Mouse (Mus musculus) left cerebral cortex, postnatal 14 days (tissue): Measurements from ENCODE around the gene Parvb. TPM values are rescaled to one million over a fixed set of nuclear protein-coding genes. Genes with fewer than 3 reads are reported as not detected.
A peak's percentile ranks its signal among the peaks of the same experiment; 100 is the strongest.

ENCODE experiments used
- DNase-seq, 2 experiments: peaks; one replicate each; pipeline ENCODE4 v3.0.0; 2021 to 2022; ENCODE audit warnings: low spot score in 2 of 2, mixed read lengths in 1 of 2
- intact Hi-C: fragments of 180-260 bp; cut with DNase I; formaldehyde crosslinking; loops from one replicate; pipeline ENCODE4 v1.15.1; 2025
- total RNA-seq, 2 experiments: library from RNA; stranded (reverse); gene quantifications; 2 replicates each; pipeline ENCODE4 v1.2.3; 2021

The Parvb gene
- total RNA-seq, 2 experiments from 2014 or later, result 28.4 to 28.7 TPM

GRCm38 (mm10) chr15:84311295-84312085 lies 79.6 kb downstream of the Parvb start:
- intact Hi-C loops, result no loop called here
- no peak for DNase-seq

- DNase-seq, result no peak
- intact Hi-C loops, result no loop called here
Observed at GRCm38 (mm10) chr15:84312878-84313565, 81.2 kb downstream of the Parvb start.

- intact Hi-C loops, result no loop called here
- DNase-seq, result no peak
Observed at GRCm38 (mm10) chr15:84313566-84313878, 81.7 kb downstream of the Parvb start.

GRCm38 (mm10) chr15:84314420-84315080 lies 82.7 kb downstream of the Parvb start:
- DNase-seq, result no peak
- intact Hi-C loops, result no loop called here

GRCm38 (mm10) chr15:84315276-84316046 lies 83.6 kb downstream of the Parvb start:
- no peak for DNase-seq
- intact Hi-C loops, result no loop called here

- intact Hi-C loops, result no loop called here
Observed at GRCm38 (mm10) chr15:84319393-84319792, 87.5 kb downstream of the Parvb start.

GRCm38 (mm10) chr15:84321544-84322174 lies 89.8 kb downstream of the Parvb start:
- intact Hi-C loops, result no loop called here
- peak in 1 of 2 experiments; percentile 40 for DNase-seq

More at GRCm38 (mm10) chr15:84319393-84319792, 87.5 kb downstream of the Parvb start:
- no peak for DNase-seq

GRCm38 (mm10) chr15:84323966-84324869 lies 92.4 kb downstream of the Parvb start, which contains the start of gene Parvg:
Parvg (plus strand) TSS chr15:84324026.
- DNase-seq, result no peak
- intact Hi-C loops, result no loop called here

GRCm38 (mm10) chr15:84324870-84325553 lies 93.2 kb downstream of the Parvb start:
- intact Hi-C loops, result no loop called here
- DNase-seq, result no peak

GRCm38 (mm10) chr15:84325736-84326135 lies 93.9 kb downstream of the Parvb start:
- intact Hi-C loops, result no loop called here
- no peak for DNase-seq

- DNase-seq, result no peak
- intact Hi-C loops, result no loop called here
Observed at GRCm38 (mm10) chr15:84328870-84329269, 97.0 kb downstream of the Parvb start.

GRCm38 (mm10) chr15:84329940-84330339 lies 98.1 kb downstream of the Parvb start:
- intact Hi-C loops, result no loop called here
- DNase-seq, result no peak

- no peak for DNase-seq
Observed at GRCm38 (mm10) chr15:84331066-84331612, 99.3 kb downstream of the Parvb start.

GRCm38 (mm10) chr15:84336281-84336817 lies 104.5 kb downstream of the Parvb start:
- intact Hi-C loops, result no loop called here
- peak in 1 of 2 experiments; percentile 57 for DNase-seq

More at GRCm38 (mm10) chr15:84331066-84331612, 99.3 kb downstream of the Parvb start:
- intact Hi-C loops, result no loop called here

- intact Hi-C loops, result no loop called here
- DNase-seq, result peak; percentile 18 to 43
Observed at GRCm38 (mm10) chr15:84337599-84337998, 105.8 kb downstream of the Parvb start.

- intact Hi-C loops, result no loop called here
- DNase-seq, result no peak
Observed at GRCm38 (mm10) chr15:84340926-84341325, 109.1 kb downstream of the Parvb start.

GRCm38 (mm10) chr15:84348769-84349168 lies 116.9 kb downstream of the Parvb start:
- intact Hi-C loops, result no loop called here
- DNase-seq, result no peak
